Mouse (Mus musculus): ENCODE measurements at regions not wholly inside any gene's neighbourhood (a gene's known extent, or its start where the extent isn't known, plus 50 kb on each side); places are given as distances from the start of the nearest gene placed in this dataset.

DNA sequence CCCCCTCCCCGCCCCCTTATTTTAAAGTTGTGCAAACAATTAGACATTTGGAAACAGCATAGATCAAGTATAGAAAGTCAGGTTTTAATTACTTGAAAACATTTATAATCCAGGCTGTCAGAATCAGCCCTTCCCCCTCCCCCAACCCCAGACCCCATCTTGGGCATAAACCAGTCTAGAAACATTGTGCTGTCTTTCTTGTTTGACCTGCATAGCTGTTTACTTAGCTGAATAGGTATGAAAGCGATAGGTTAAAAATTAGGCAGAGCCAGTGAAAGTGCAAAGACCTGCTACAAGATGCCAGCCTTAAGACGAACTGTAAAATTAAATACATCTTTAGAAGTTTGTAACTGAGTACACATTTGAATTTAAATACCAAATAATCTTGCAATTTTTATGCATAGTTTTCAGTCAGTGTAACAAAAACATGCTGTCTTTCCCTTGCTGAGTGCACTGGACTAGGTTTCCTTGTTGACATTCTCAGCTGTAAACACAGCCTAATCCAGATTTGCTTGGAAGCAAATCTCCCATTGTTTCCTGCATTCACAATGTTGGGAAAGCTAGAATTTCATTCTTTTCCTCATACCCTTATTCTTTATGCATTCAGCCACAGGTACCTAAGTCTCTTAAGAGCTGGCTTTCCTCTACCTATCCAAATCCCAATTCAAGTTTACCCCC, 234.2 kb upstream of the Tbx18 start:
- 82% methylated on average over 3 of the region's 3 CpGs for WGBS
- Histone ChIP-seq H3K9ac (no peak overlapping the region), H3K9me3 (replicated peaks) (no peaks in the 10 kb centered on the region), H3K36me3 (no peaks in the 10 kb centered on the region), H3K4me3 (no peak overlapping the region), H3K4me1 (no peaks in the 10 kb centered on the region), H3K4me2 (replicated peaks) (no peak overlapping the region), H3K27me3 (no peaks in the 10 kb centered on the region), H3K27ac (no peak overlapping the region)
- no peak for ATAC-seq (ENCODE audit: low FRiP score)

DNA sequence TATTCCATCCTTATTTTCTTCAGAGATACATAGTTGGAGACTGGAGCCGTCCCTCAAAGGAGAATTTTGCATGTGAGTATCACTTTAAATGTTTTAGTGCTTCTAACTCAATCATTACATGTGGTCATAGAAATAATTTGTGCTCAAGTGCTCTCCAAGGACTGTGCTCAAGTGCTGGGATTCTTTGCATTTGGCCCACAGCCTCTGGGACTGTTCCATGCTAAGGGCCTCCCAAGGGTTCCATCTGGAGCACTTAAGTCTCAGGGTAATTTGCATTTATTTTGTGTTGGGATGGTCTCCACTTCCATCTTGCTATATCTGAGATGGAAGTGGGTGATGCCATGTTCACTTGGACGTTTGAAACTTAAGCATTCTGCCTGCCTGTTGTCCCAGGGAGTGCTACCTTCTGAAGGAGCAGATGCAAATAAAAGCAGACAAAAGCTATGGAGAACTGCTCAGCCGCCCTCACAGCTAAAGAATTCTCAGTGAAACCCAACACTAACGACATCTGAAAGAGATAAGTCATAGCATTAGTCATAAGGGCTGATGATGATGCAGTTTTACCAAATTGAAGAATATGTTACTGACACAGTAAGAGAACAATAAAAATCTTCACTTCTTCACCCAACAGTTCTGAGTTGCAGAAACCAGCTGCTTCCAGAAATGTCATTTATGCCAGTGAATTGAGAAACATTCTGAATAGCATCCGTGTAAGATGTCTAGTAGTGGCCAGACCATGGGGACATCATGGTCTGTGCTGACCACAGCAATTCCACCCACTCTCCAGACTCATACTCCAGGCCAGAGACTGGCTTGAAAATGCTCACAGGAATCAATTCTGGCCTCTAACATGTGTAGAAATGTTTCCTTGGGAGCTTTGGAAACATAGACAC, 237.4 kb upstream of the Tbx18 start:
- 71% methylated on average over 5 of the region's 5 CpGs for WGBS
- no peak for ATAC-seq (ENCODE audit: low FRiP score)

DNA sequence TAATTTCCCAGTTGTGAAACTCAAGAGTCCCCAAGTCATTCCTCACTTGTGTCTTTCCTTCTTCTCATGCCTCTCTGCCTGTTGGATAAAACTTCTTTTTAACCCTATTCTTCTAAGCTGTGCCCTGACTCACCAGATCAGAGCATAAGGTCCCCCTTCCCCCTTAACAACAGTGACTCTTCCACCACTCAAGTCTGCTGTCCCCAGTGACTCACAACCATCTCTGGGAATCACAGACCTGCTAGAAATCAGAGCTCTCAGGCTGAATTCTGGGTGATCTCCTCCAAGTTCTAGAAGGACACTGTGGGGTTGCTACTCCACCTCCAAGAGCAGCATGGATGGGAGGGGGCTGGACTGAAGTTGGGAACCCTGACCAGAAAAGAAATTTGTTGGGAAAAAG, 239.5 kb upstream of the Tbx18 start:
- Histone ChIP-seq H3K36me3 (no peaks in the 10 kb centered on the region), H3K9me3 (replicated peaks) (no peaks in the 10 kb centered on the region), H3K4me1 (no peaks in the 10 kb centered on the region), H3K4me2 (replicated peaks) (no peak overlapping the region), H3K4me3 (no peak overlapping the region), H3K27ac (no peak overlapping the region), H3K9ac (no peak overlapping the region), H3K27me3 (no peaks in the 10 kb centered on the region)
- no peak for ATAC-seq (ENCODE audit: low FRiP score)

More for the DNA sequence above, 237.4 kb upstream of the Tbx18 start:
- no peaks in the 10 kb centered on the region for H3K4me1 ChIP-seq
- H3K36me3 ChIP-seq, result no peaks in the 10 kb centered on the region
- H3K27ac ChIP-seq, result no peak overlapping the region
- no peaks in the 10 kb centered on the region for H3K27me3 ChIP-seq
- no peaks in the 10 kb centered on the region for H3K9me3 ChIP-seq (replicated peaks)
- no peak overlapping the region for H3K9ac ChIP-seq
- no peak overlapping the region for H3K4me3 ChIP-seq
- no peak overlapping the region for H3K4me2 ChIP-seq (replicated peaks)

DNA sequence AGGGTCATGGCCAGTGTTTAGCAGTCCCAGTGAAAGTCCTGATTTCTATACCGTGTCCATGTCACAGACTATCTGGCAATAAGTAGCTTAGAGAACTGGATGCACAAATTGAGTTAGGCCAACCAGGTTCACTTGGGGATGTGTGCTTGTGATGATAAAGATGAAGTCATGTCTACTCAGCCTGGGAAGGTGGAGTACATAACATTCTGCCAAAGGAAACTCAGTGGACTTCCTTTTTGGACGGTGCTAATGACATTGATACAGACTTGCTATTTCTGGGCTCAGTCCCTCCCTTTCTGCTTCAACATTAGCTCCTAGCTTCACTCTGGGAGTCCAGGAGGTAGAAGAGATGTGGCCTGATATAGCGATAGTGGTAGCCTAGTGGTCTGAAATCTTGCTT, 240.7 kb upstream of the Tbx18 start:
- WGBS, result 90% methylated on average over 3 of the region's 3 CpGs
- Histone ChIP-seq H3K27ac (no peak overlapping the region), H3K9ac (no peak overlapping the region), H3K4me3 (no peak overlapping the region), H3K4me2 (replicated peaks) (no peak overlapping the region), H3K27me3 (no peaks in the 10 kb centered on the region), H3K36me3 (no peaks in the 10 kb centered on the region), H3K4me1 (no peaks in the 10 kb centered on the region), H3K9me3 (replicated peaks) (no peaks in the 10 kb centered on the region)
- no peak for ATAC-seq (ENCODE audit: low FRiP score)

- Histone ChIP-seq H3K27me3 (no peaks in the 10 kb centered on the region), H3K4me3 (no peak overlapping the region), H3K36me3 (no peaks in the 10 kb centered on the region), H3K4me1 (no peaks in the 10 kb centered on the region), H3K9me3 (replicated peaks) (no peaks in the 10 kb centered on the region), H3K27ac (no peak overlapping the region), H3K9ac (no peak overlapping the region), H3K4me2 (replicated peaks) (no peak overlapping the region)
- ATAC-seq (ENCODE audit: low FRiP score), result no peak
- WGBS, result 36% methylated on average over 6 of the region's 6 CpGs
Measured at GRCm38 (mm10) chr9:87973531-87973930, 242.5 kb upstream of the Tbx18 start.

DNA sequence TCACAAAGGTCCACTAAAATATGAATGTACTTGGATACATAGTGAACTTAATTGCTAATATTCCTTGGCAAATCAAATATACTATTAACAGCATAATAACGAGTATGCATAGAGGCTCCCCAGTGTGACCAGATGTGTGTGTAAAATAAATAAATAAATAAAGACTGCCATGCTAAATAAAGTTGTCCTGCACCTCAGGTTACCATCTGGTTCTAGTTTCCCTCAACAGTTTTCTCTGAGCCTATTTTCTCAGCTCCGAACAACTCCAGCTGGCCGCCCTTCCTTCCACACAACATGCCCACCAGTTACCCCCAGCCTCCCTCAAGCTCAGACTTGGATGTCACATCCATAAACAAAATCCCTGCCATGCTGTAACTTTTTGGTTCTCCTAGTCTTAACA, 253.8 kb upstream of the Tbx18 start:
- H3K27me3 ChIP-seq, result no peaks in the 10 kb centered on the region
- H3K27ac ChIP-seq, result no peak overlapping the region
- 58% methylated on average over 3 of the region's 3 CpGs for WGBS
- no peaks in the 10 kb centered on the region for H3K4me1 ChIP-seq
- H3K4me2 ChIP-seq (replicated peaks), result no peak overlapping the region
- no peak for ATAC-seq (ENCODE audit: low FRiP score)
- H3K9ac ChIP-seq, result no peak overlapping the region
- no peak overlapping the region for H3K4me3 ChIP-seq
- H3K36me3 ChIP-seq, result no peaks in the 10 kb centered on the region
- no peaks in the 10 kb centered on the region for H3K9me3 ChIP-seq (replicated peaks)

DNA sequence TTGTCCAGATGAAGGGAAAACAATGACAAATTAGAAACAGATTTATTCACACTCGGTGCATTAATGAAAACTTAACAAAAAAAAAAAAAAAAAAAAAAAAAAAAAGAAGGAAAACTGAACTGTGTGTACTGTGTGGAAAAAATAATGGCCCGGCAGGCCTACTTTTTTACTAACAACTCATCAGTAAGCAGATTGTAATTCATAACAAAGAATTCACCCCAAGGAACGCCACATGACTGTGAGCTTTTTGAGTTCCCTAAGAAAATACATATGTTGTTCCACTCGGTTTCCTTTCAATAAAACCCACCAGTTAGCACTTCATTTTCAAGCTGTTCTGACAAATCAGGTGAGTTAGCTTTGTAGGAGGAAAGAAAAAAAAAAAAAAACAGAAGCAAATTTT, 254.4 kb upstream of the Tbx18 start:
- Histone ChIP-seq H3K4me1 (no peaks in the 10 kb centered on the region), H3K27ac (no peak overlapping the region), H3K36me3 (no peaks in the 10 kb centered on the region), H3K27me3 (no peaks in the 10 kb centered on the region), H3K9me3 (replicated peaks) (no peaks in the 10 kb centered on the region), H3K9ac (no peak overlapping the region), H3K4me2 (replicated peaks) (no peak overlapping the region), H3K4me3 (no peak overlapping the region)
- WGBS, result 43% methylated on average over 4 of the region's 4 CpGs
- no peak for ATAC-seq (ENCODE audit: low FRiP score)

DNA sequence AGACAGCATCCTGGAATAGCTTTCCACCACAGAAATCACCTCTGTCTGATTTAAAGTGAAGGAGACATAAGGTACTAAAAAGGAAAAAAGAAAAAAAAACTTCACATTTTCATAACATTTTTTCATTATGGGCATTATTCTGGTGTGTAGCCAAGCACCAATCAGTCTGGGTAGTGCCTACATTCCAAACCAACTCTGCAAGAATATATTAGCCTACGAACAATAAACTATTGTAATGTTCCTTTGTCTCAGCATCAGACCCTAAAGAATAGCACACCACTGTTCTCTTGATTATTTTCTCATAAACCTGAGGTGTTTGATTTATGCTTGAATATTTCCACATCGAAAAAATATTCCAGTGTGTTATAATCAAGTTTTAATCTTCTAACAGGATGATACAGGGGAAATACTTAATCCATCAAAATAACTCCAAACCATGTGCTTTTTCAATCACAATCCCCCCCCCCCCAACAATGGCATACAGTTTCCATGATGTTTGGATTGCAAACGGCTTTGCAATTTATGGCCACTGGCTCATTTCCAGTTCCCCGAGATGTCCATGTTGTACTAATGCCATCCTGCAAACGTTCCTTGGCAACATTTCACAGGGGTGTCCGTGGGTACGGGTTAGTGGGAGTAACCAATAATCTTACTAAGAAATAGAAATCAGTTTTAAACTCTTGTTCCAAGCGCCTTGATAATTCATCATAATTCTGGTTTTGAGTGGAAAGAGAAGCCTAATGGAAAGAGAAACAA, 275.1 kb upstream of the Tbx18 start:
- H3K9ac ChIP-seq, result no peak overlapping the region
- no peak overlapping the region for H3K27ac ChIP-seq
- H3K27me3 ChIP-seq, result no peaks in the 10 kb centered on the region
- ATAC-seq (ENCODE audit: low FRiP score), result no peak
- H3K9me3 ChIP-seq (replicated peaks), result no peaks in the 10 kb centered on the region
- H3K4me3 ChIP-seq, result no peak overlapping the region
- no peaks in the 10 kb centered on the region for H3K4me1 ChIP-seq
- H3K36me3 ChIP-seq, result no peaks in the 10 kb centered on the region
- 75% methylated on average over 8 of the region's 8 CpGs for WGBS
- H3K4me2 ChIP-seq (replicated peaks), result no peak overlapping the region

- no peak overlapping the region for H3K27ac ChIP-seq
- no peak overlapping the region for H3K9ac ChIP-seq
- H3K4me2 ChIP-seq (replicated peaks), result no peak overlapping the region
- WGBS, result 83% methylated on average over 3 of the region's 3 CpGs
- no peak overlapping the region for H3K4me3 ChIP-seq
- no peaks in the 10 kb centered on the region for H3K36me3 ChIP-seq
- H3K4me1 ChIP-seq, result no peaks in the 10 kb centered on the region
- H3K9me3 ChIP-seq (replicated peaks), result no peaks in the 10 kb centered on the region
- H3K27me3 ChIP-seq, result no peaks in the 10 kb centered on the region
- ATAC-seq (ENCODE audit: low FRiP score), result no peak
Measured at GRCm38 (mm10) chr9:88023752-88024151, 292.7 kb upstream of the Tbx18 start.

DNA sequence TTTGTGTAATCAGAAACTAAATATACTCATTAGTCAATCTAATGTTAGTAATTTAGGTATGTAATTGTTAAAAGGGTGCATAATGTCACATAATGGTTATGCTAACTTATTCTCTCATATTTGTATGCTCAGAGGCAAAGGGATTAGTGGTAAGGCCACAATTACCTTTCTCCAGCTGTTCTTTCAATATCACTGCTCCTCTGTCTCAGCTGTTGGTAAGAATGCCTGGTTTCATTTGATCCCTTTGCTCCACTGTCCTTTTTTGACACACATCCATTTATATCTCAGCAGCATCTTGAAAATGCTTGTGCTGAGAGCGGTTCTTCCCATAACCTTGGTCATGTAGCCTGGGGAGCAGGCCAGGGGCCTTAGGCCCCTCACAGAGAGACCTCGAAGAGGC, 294.9 kb upstream of the Tbx18 start:
- no peak overlapping the region for H3K4me2 ChIP-seq (replicated peaks)
- ATAC-seq (ENCODE audit: low FRiP score), result no peak
- no peaks in the 10 kb centered on the region for H3K9me3 ChIP-seq (replicated peaks)
- H3K9ac ChIP-seq, result no peak overlapping the region
- no peak overlapping the region for H3K27ac ChIP-seq
- no peak overlapping the region for H3K4me3 ChIP-seq
- WGBS, result 69% methylated on average over 2 of the region's 2 CpGs
- H3K4me1 ChIP-seq, result no peaks in the 10 kb centered on the region
- no peaks in the 10 kb centered on the region for H3K27me3 ChIP-seq
- no peaks in the 10 kb centered on the region for H3K36me3 ChIP-seq

- Histone ChIP-seq H3K4me1 (no peaks in the 10 kb centered on the region), H3K36me3 (no peaks in the 10 kb centered on the region), H3K27ac (no peak overlapping the region), H3K4me3 (no peak overlapping the region), H3K27me3 (no peaks in the 10 kb centered on the region), H3K9ac (no peak overlapping the region), H3K4me2 (replicated peaks) (no peak overlapping the region), H3K9me3 (replicated peaks) (no peaks in the 10 kb centered on the region)
- WGBS, result 89% methylated on average over 6 of the region's 6 CpGs
- no peak for ATAC-seq (ENCODE audit: low FRiP score)
Measured at GRCm38 (mm10) chr9:88030509-88031148, 296.4 kb upstream of the Nt5e start.

- ATAC-seq (ENCODE audit: low FRiP score), result no peak
- Histone ChIP-seq H3K4me3 (no peak overlapping the region), H3K4me1 (no peaks in the 10 kb centered on the region), H3K4me2 (replicated peaks) (no peak overlapping the region), H3K9me3 (replicated peaks) (no peaks in the 10 kb centered on the region), H3K36me3 (no peaks in the 10 kb centered on the region), H3K9ac (no peak overlapping the region), H3K27ac (no peak overlapping the region), H3K27me3 (no peaks in the 10 kb centered on the region)
- 92% methylated on average over 7 of the region's 7 CpGs for WGBS
Measured at GRCm38 (mm10) chr9:88037560-88037959, 289.4 kb upstream of the Nt5e start.
